Mouse (Mus musculus) forebrain, embryonic 14.5 days (tissue): Measurements from ENCODE around the gene Hcrtr2. TPM values are rescaled to one million over a fixed set of nuclear protein-coding genes. Genes with fewer than 3 reads are reported as not detected.
A peak's percentile ranks its signal among the peaks of the same experiment; 100 is the strongest.

Experiments
- ATAC-seq: fragments of 200-750 bp; cut with Nextera tagmentation; 2 replicates; pipeline ENCODE4 v1.8.0; 2017; ENCODE audit warnings: mild to moderate bottlenecking, moderate library complexity
- DNase-seq: peaks from one replicate; pipeline ENCODE4 v3.0.0-alpha.2; 2015; ENCODE audit warnings: low spot score
- H3K27ac ChIP-seq: fragments of 300-500 bp; sonication (generic); 2 replicates; pipeline ENCODE4 v1.5.1; 2014; ENCODE audit warnings: low read depth, mild to moderate bottlenecking, control low read depth, low read length, moderate library complexity
- H3K27me3 ChIP-seq: fragments of 300-500 bp; sonication (generic); replicated peaks from 2 replicates; pipeline ENCODE4 v1.6.1; 2014; ENCODE audit warnings: low read length, control low read depth, mixed read lengths; ENCODE audit not compliant: control insufficient read depth, insufficient read depth
- H3K36me3 ChIP-seq: fragments of 300-500 bp; sonication (generic); 2 replicates; pipeline ENCODE4 v1.6.1; 2014; ENCODE audit warnings: low read length, control low read depth; ENCODE audit not compliant: control insufficient read depth, insufficient read depth
- H3K4me1 ChIP-seq: fragments of 300-500 bp; sonication (generic); 2 replicates; pipeline ENCODE4 v1.6.1; 2014; ENCODE audit warnings: antibody characterized with exemption, low read length, control low read depth; ENCODE audit not compliant: control insufficient read depth, insufficient read depth
- H3K4me2 ChIP-seq: fragments of 300-500 bp; sonication (generic); 2 replicates; pipeline ENCODE4 v1.6.1; 2014; ENCODE audit warnings: mild to moderate bottlenecking, control low read depth, low read length
- H3K4me3 ChIP-seq: fragments of 300-500 bp; sonication (generic); 2 replicates; pipeline ENCODE4 v1.5.1; 2014; ENCODE audit warnings: low read depth, low read length, control low read depth
- H3K9ac ChIP-seq: fragments of 300-500 bp; sonication (generic); 2 replicates; pipeline ENCODE4 v1.6.1; 2014; ENCODE audit warnings: mild to moderate bottlenecking, low read length, control low read depth, moderate library complexity
- H3K9me3 ChIP-seq: fragments of 300-500 bp; sonication (generic); replicated peaks from 2 replicates; pipeline ENCODE4 v1.6.1; 2016; ENCODE audit warnings: low read length, control low read depth, mixed read lengths; ENCODE audit not compliant: control insufficient read depth
- WGBS: fragments of 180-500 bp; shearing (Covaris S2); extraction: QIAGEN DNeasy Blood & Tissue Kit; methylation state at CpG from one replicate; pipeline ENCODE4 v1.1.7; 2014; 5-methylcytosine and 5-hydroxymethylcytosine counted together
- polyA plus RNA-seq: library from polyadenylated mRNA; unstranded; fragments of >200 nt; fragmentation: Nextera tagmentation; extraction: Ambion mirVana; gene quantifications from 2 replicates; pipeline ENCODE4 v1.2.1, GENCODE M21; 2014

Hcrtr2 gene
- polyA plus RNA-seq, 1 experiment from 2014 or later: 2.2 TPM

DNA sequence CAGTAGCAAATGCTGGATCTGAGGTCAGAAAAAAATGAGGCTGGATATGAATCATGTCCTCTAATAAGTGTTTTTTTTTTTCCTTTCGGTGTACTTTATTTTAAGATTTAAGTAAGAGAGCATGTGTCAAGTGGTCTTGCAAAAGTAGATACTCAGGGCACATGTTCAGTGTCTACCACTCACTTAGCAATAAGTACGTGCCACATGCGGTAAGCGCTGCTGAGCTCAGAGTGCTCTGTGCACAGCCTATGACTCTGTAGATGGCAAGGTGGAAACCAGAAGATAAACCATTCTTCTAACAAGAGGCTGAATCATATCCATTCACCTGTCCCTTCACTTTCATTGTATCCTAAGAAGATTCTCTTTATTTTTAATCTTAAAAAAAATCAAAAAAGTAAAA is 2.1 kb downstream of the Hcrtr2 start:
- H3K36me3 ChIP-seq: no peaks in the 10 kb centered on the region
- H3K9me3 ChIP-seq: no peaks in the 10 kb centered on the region
- H3K4me3 ChIP-seq: no peak overlapping the region
- peak overlapping the region; percentile 83; the same call in 1 of the 2 replicates for H3K4me2 ChIP-seq
- WGBS: 91% methylated on average over 4 of the region's 4 CpGs
- H3K27ac ChIP-seq: no peak overlapping the region
- H3K27me3 ChIP-seq: no peaks in the 10 kb centered on the region; the same call in 1 of the 2 replicates
- no peak overlapping the region for H3K9ac ChIP-seq
- peaks cover 4% of the 10 kb centered on the region; the same call in 1 of the 2 replicates for H3K4me1 ChIP-seq
- no peak for DNase-seq
- ATAC-seq: no peak

DNA sequence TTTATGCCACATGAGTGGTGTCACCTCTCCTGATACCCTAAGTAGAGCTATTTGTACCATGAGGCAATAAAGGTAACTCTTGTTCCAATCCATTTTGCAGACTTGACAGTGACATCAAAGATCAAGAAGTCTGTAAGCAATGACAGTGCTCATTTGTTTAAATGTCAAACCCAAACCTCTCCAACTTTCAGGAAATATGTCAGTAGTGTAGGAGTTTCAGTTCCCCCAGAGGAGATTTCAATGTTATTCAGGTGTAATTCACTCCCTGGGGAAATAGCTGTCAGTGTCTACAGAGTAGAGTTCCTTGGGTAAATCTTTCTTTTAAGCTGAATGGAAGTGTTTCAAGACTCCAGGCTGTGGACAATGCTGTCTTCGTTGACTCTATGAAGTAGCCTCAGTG is 2.9 kb downstream of the Hcrtr2 start:
- ATAC-seq (no peak), DNase-seq (no peak)
- H3K9me3 ChIP-seq: no peaks in the 10 kb centered on the region
- no peaks in the 10 kb centered on the region for H3K36me3 ChIP-seq
- WGBS: 84% methylated on average over 1 of the region's 1 CpGs
- no peak overlapping the region for H3K27ac ChIP-seq
- H3K4me1 ChIP-seq: peaks cover 4% of the 10 kb centered on the region; the same call in 1 of the 2 replicates
- H3K9ac ChIP-seq: no peak overlapping the region
- H3K4me2 ChIP-seq: no peak overlapping the region
- no peak overlapping the region for H3K4me3 ChIP-seq
- no peaks in the 10 kb centered on the region; the same call in 1 of the 2 replicates for H3K27me3 ChIP-seq

DNA sequence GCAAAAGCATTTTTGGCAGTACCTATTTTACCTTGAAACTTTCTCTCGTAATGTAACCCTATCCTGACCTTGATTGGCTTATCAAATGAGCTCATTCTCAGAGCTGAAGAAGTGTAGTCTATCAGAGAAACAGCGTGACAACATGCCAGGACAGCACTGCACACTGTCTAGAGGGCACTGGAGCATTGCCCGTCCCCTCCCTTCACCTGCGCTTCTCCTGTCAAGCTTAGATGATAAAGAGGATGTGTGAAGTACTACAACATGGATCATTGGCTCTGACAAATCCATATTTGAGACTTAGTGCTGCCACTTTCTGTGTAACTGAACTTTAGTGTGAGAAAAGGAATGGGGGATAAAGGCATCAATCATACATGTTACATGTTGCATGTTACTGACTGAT is 5.4 kb downstream of the Hcrtr2 start:
- ATAC-seq: no peak
- Histone ChIP-seq H3K9ac (no peak overlapping the region), H3K27me3 (no peaks in the 10 kb centered on the region), H3K36me3 (no peaks in the 10 kb centered on the region), H3K4me3 (no peak overlapping the region), H3K4me2 (no peak overlapping the region), H3K4me1 (peaks cover 4% of the 10 kb centered on the region; the same call in 1 of the 2 replicates), H3K27ac (no peak overlapping the region), H3K9me3 (no peaks in the 10 kb centered on the region)
- WGBS: 90% methylated on average over 4 of the region's 4 CpGs
- DNase-seq: no peak

DNA sequence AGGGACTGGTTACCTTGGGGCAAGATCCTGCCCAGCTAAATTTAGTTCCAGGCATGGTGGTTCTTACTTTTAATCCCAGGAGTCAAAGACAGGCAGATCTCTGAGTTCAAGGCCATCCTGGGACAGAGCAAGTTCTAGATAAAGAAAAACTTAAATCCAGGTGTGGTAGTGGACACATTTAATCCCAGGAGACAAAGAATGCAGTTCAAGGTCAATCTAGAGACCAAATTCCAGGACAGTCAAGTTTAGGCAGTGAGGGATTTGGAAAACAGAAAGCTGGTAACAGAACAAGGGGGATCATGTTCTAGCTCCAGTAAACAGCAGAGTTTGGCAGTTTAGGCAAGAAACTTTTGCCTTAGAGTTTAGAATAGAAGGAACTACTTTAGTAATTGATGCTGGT is 8.6 kb downstream of the Hcrtr2 start:
- Histone ChIP-seq H3K9ac (no peak overlapping the region), H3K4me2 (no peak overlapping the region), H3K4me1 (no peaks in the 10 kb centered on the region), H3K27me3 (no peaks in the 10 kb centered on the region), H3K4me3 (no peak overlapping the region), H3K36me3 (no peaks in the 10 kb centered on the region), H3K9me3 (no peaks in the 10 kb centered on the region), H3K27ac (no peak overlapping the region)
- ATAC-seq (no peak), DNase-seq (no peak)

DNA sequence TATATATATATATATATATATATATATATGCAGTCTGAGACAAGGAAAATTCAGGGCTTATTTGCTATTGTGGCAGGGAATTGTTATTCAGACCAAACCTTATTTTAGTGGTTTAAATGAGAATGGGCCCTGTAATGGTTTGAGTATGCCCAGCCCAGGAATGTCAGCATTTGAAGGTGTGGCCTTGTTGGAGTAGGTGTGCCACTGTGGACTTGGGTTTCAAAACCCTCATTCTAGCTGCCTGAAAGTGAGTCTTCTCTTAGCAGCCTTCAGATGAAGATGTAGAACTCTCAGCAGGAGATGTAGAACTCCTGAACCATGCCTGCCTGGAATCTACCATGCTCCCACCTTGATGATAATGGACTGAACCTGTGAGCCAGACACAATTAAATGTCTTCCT is 9.7 kb downstream of the Hcrtr2 start:
- no peak overlapping the region for H3K9ac ChIP-seq
- H3K27ac ChIP-seq: no peak overlapping the region
- H3K4me2 ChIP-seq: no peak overlapping the region
- ATAC-seq (no peak), DNase-seq (no peak)
- no peak overlapping the region for H3K4me3 ChIP-seq
- no peaks in the 10 kb centered on the region for H3K36me3 ChIP-seq
- H3K4me1 ChIP-seq: no peaks in the 10 kb centered on the region
- H3K27me3 ChIP-seq: no peaks in the 10 kb centered on the region
- H3K9me3 ChIP-seq: no peaks in the 10 kb centered on the region

DNA sequence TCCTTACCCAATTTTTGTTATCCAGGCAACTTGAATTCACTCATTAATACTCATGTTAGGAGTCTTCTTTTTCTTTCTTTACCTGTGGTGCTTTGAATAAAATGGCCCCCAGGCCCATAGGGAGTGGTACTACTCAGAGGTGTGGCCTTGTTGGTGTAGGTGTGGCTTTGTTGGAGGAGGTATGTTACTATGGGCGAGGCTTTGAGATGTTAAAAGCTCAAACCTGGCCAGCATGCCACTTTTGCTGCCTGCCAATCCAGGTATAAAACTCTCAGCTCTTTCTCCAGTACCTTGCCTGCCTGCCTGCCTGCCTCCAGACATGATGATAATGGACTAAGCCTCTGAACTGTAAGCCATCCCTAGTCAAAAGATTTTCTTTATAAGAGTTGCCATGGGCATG is 11.4 kb downstream of the Hcrtr2 start:
- no peaks in the 10 kb centered on the region for H3K27me3 ChIP-seq
- H3K27ac ChIP-seq: no peak overlapping the region
- WGBS: 60% methylated on average over 1 of the region's 1 CpGs
- no peak for DNase-seq
- no peak overlapping the region for H3K4me2 ChIP-seq
- H3K9ac ChIP-seq: no peak overlapping the region
- H3K4me1 ChIP-seq: no peaks in the 10 kb centered on the region
- no peak for ATAC-seq
- no peak overlapping the region for H3K4me3 ChIP-seq
- no peaks in the 10 kb centered on the region for H3K36me3 ChIP-seq
- no peaks in the 10 kb centered on the region for H3K9me3 ChIP-seq

DNA sequence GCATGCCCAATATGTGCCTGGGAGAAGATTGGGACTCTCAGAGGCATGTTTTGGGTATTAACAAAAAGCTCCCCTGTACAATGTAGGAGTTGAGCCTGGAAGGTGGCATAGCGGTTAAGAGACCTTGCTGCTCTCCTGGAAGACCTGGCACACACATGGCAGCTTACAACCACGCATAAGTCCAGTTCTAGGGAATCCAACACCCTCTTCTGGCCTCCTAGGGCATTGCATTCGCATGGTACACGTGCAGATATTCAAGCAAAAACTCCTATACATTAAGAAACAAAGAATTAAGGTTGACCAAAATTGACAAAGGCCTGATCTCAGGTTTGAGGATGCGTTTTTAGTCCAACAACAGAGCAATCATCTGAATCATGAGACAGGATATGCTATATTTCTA is 32.3 kb downstream of the Hcrtr2 start:
- H3K9me3 ChIP-seq: no peaks in the 10 kb centered on the region
- WGBS: 77% methylated on average over 5 of the region's 5 CpGs
- H3K4me1 ChIP-seq: no peaks in the 10 kb centered on the region
- no peak overlapping the region for H3K4me2 ChIP-seq
- DNase-seq: no peak
- H3K27me3 ChIP-seq: no peaks in the 10 kb centered on the region
- H3K36me3 ChIP-seq: no peaks in the 10 kb centered on the region
- no peak for ATAC-seq
- H3K4me3 ChIP-seq: no peak overlapping the region
- H3K27ac ChIP-seq: no peak overlapping the region
- H3K9ac ChIP-seq: no peak overlapping the region

DNA sequence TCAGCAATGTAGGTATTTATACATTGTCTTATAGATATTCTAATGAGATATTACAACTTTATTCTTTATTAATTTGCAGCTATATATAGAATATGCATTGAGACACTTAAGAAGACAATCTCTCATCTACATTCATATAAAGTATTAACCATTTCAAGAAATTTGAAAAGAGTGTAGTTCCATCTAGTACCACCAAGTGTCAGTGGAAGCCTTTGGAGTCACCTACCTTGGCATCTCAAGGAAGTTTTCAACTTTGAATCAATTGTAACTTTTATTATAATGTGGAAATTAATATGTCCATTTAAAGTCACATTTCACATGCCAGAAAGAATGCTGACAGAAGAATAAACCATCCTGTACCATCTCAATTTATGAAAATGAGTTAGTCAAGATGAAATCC is 52.8 kb downstream of the Hcrtr2 start:
- no peak overlapping the region for H3K4me2 ChIP-seq
- H3K4me3 ChIP-seq: no peak overlapping the region
- no peaks in the 10 kb centered on the region for H3K27me3 ChIP-seq
- H3K36me3 ChIP-seq: no peaks in the 10 kb centered on the region
- H3K9ac ChIP-seq: no peak overlapping the region
- H3K27ac ChIP-seq: no peak overlapping the region
- no peaks in the 10 kb centered on the region for H3K4me1 ChIP-seq
- ATAC-seq: no peak
- H3K9me3 ChIP-seq: no peaks in the 10 kb centered on the region
- peak; percentile 61 for DNase-seq

DNA sequence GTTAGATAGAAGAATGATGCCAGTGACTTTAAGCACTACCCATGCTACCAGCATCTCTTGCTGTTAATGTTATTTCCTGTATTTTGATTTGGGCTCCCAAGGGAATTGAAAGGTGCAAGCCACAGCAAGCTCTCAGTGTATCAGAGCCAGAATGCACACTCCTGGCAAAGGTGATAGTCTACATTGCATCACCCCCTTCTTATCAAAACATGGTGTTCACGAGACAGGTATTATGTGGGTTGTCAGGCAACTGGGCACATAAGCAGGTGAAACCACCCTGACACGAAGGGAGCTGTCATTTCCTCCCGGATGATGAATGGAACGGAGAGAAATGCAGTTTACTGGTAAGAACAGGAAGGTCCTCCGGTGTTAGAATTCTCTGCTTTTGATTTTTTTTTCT is 65.9 kb downstream of the Hcrtr2 start:
- Histone ChIP-seq H3K4me3 (no peak overlapping the region), H3K4me2 (no peak overlapping the region), H3K9me3 (no peaks in the 10 kb centered on the region), H3K27me3 (no peaks in the 10 kb centered on the region), H3K36me3 (no peaks in the 10 kb centered on the region), H3K4me1 (no peaks in the 10 kb centered on the region), H3K9ac (no peak overlapping the region), H3K27ac (no peak overlapping the region)
- ATAC-seq (no peak), DNase-seq (no peak)
- WGBS: 90% methylated on average over 5 of the region's 5 CpGs

DNA sequence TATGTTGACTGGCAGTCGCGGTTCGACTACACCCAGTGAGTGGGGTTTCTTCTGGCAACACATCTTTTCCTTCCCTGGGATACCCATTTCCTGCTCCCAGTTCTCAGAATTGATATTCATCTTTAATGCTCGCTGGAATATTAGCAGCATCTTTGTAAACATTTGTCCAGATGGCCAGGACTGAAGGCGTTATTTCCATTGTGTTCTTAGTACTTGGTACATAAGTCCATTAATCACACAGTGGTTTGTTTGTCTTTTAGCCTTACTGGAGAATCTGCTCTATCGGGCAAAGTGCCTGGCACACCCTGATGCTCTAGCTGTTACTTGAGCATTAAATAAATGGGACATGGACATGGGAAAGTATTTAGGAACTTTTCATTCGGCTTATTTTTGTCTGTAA is 71.1 kb downstream of the Hcrtr2 start:
- WGBS: 89% methylated on average over 7 of the region's 7 CpGs
- H3K4me3 ChIP-seq: no peak overlapping the region
- no peak for ATAC-seq
- no peak overlapping the region for H3K4me2 ChIP-seq
- no peaks in the 10 kb centered on the region for H3K36me3 ChIP-seq
- H3K27me3 ChIP-seq: no peaks in the 10 kb centered on the region
- H3K4me1 ChIP-seq: no peaks in the 10 kb centered on the region
- DNase-seq: no peak
- H3K9ac ChIP-seq: no peak overlapping the region
- no peak overlapping the region for H3K27ac ChIP-seq
- no peaks in the 10 kb centered on the region for H3K9me3 ChIP-seq
